Comparison of ENCODE assay signal across 25 mouse cellular contexts in genomic region chr13:89652773-89653172, GRCm38 (mm10).
A peak's percentile ranks its signal among the peaks of the same experiment; 100 is the strongest.
DNase-seq lines count a peak whose midpoint lies in the region; ATAC-seq and TF ChIP-seq lines count a peak whose summit lies in the region.
"Had no signal": no experiment of that assay in that cellular context is flagged by ENCODE, and none has a peak within 500 bp of the region (broad histone marks: within the 10 kb centered on the region; RNA-seq: fewer than 3 reads in every experiment).

No protein-coding gene starts in this region.

- no peaks in the 10 kb centered on the region for H3K27me3 ChIP-seq in lung, embryonic 14.5 days (ENCODE audit: insufficient read depth, low read length)
- H3K27me3 ChIP-seq in lung, postnatal 0 days (replicated peaks; ENCODE audit: insufficient read depth, low read length), result no peaks in the 10 kb centered on the region
- H3K27me3 ChIP-seq: embryonic facial prominence, embryonic 12.5 days; embryonic facial prominence, embryonic 15.5 days; forebrain, embryonic 15.5 days; heart, embryonic 12.5 days; heart, embryonic 15.5 days; hindbrain, embryonic 13.5 days had no signal

- no peak overlapping the region for H3K4me2 ChIP-seq in lung, embryonic 14.5 days
- no peak overlapping the region for H3K4me2 ChIP-seq in lung, postnatal 0 days (replicated peaks; ENCODE audit: low read depth, low read length)
- H3K4me2 ChIP-seq: embryonic facial prominence, embryonic 12.5 days; embryonic facial prominence, embryonic 15.5 days; forebrain, embryonic 15.5 days; heart, embryonic 12.5 days; heart, embryonic 15.5 days; hindbrain, embryonic 13.5 days had no signal

- H3K9me3 ChIP-seq in lung, embryonic 14.5 days (ENCODE audit: low read depth, low read length), result no peaks in the 10 kb centered on the region
- no peaks in the 10 kb centered on the region for H3K9me3 ChIP-seq in lung, postnatal 0 days (ENCODE audit: low read length)
- H3K9me3 ChIP-seq: embryonic facial prominence, embryonic 12.5 days; embryonic facial prominence, embryonic 15.5 days; forebrain, embryonic 15.5 days; heart, embryonic 12.5 days; heart, embryonic 15.5 days; hindbrain, embryonic 10.5 days; hindbrain, embryonic 13.5 days had no signal

- peak; percentile 9 for DNase-seq in lung, embryonic 14.5 days
- no peak for DNase-seq in lung, postnatal 36 days
- DNase-seq in lung, postnatal 0 days (ENCODE audit: low spot score), result peak; percentile 54
- no peak for DNase-seq in lung, adult 18-20 months
- peak; percentile 8 for DNase-seq in adipocyte (ENCODE audit: low spot score)
- DNase-seq in urinary bladder, postnatal 36 days (ENCODE audit: low spot score in 2 of 2), result no peak
- DNase-seq: adrenal gland, postnatal 10 days; adrenal gland, postnatal 36 days; cerebellum, adult 18-20 months; cerebellum, adult 9-10 months; cerebellum, postnatal 14 days; gastrocnemius, postnatal 25 days; heart, adult 18-20 months; heart, postnatal 10 days; heart, postnatal 36 days had no signal

- no peak overlapping the region for H3K4me3 ChIP-seq in lung, embryonic 14.5 days (ENCODE audit: low read depth, low read length)
- H3K4me3 ChIP-seq in lung, postnatal 0 days (ENCODE audit: low read depth, low read length), result no peak overlapping the region
- H3K4me3 ChIP-seq: embryonic facial prominence, embryonic 12.5 days; embryonic facial prominence, embryonic 15.5 days; forebrain, embryonic 15.5 days; heart, embryonic 12.5 days; heart, embryonic 15.5 days; hindbrain, embryonic 10.5 days; hindbrain, embryonic 13.5 days had no signal

- no peak for TF ChIP-seq CTCF in lung, embryonic 14.5 days (IDR thresholded peaks at IDR 0.05; ENCODE audit: low read depth)
- TF ChIP-seq CTCF in lung, postnatal 0 days (IDR thresholded peaks at IDR 0.05), result no peak

- TF ChIP-seq EP300 in lung, postnatal 0 days (IDR thresholded peaks at IDR 0.05), result peak; percentile 60; the same call in 1 of the 2 replicates

- H3K27ac ChIP-seq in lung, embryonic 14.5 days (ENCODE audit: low read depth), result no peak overlapping the region
- no peak overlapping the region for H3K27ac ChIP-seq in lung, postnatal 0 days (ENCODE audit: low read length)
- H3K27ac ChIP-seq: embryonic facial prominence, embryonic 12.5 days; embryonic facial prominence, embryonic 15.5 days; forebrain, embryonic 15.5 days; heart, embryonic 15.5 days; hindbrain, embryonic 10.5 days; hindbrain, embryonic 13.5 days had no signal

- 42% methylated on average over 1 of the region's 1 CpGs for WGBS in lung, embryonic 14.5 days
- 2% methylated on average over 1 of the region's 1 CpGs for WGBS in lung, postnatal 0 days

- H3K4me1 ChIP-seq in lung, embryonic 14.5 days (ENCODE audit: insufficient read depth), result no peaks in the 10 kb centered on the region
- no peaks in the 10 kb centered on the region for H3K4me1 ChIP-seq in lung, postnatal 0 days (ENCODE audit: insufficient read depth, low read depth, low read length)
- H3K4me1 ChIP-seq: embryonic facial prominence, embryonic 12.5 days; embryonic facial prominence, embryonic 15.5 days; forebrain, embryonic 15.5 days; heart, embryonic 12.5 days; hindbrain, embryonic 10.5 days; hindbrain, embryonic 13.5 days had no signal

- H3K9ac ChIP-seq in lung, embryonic 14.5 days, result no peak overlapping the region
- no peak overlapping the region for H3K9ac ChIP-seq in lung, postnatal 0 days (replicated peaks; ENCODE audit: low read depth)
- H3K9ac ChIP-seq: embryonic facial prominence, embryonic 12.5 days; embryonic facial prominence, embryonic 15.5 days; forebrain, embryonic 15.5 days; heart, embryonic 12.5 days; heart, embryonic 15.5 days; hindbrain, embryonic 13.5 days had no signal

- ATAC-seq in lung, embryonic 14.5 days (ENCODE audit: insufficient read depth), result peak; percentile 28; the same call in 1 of the 2 replicates
- peak; percentile 75 for ATAC-seq in lung, postnatal 0 days
- ATAC-seq: activated CD4-positive, CD25-positive, alpha-beta regulatory T cell, adult 4 months; CD4-positive, CD25-positive, alpha-beta regulatory T cell, adult 4 months; forebrain, embryonic 15.5 days; hindbrain, embryonic 16.5 days had no signal

- H3K36me3 ChIP-seq in lung, embryonic 14.5 days (ENCODE audit: insufficient read depth), result peaks cover 24% of the 10 kb centered on the region
- H3K36me3 ChIP-seq in lung, postnatal 0 days (ENCODE audit: insufficient read depth, low read length), result no peaks in the 10 kb centered on the region

Comparison
In these comparisons a context has a peak if more than half of its experiments do, and no peak if none do; other contexts are left out.
1. DNase-seq: peak in lung, embryonic 14.5 days (single experiment), lung, postnatal 0 days (single experiment) and adipocyte (single experiment); none in lung, postnatal 36 days (single experiment), lung, adult 18-20 months (0 of 2) and urinary bladder, postnatal 36 days (0 of 2).